Mouse (Mus musculus) stomach, embryonic 15.5 days (tissue): ENCODE measurements around the gene Scgb1b7. TPM values are rescaled to one million over a fixed set of nuclear protein-coding genes. Genes with fewer than 3 reads are reported as not detected.
"Not testable (repeated sequence)": the region's sequence is repeated elsewhere in the genome, so short reads cannot be mapped to it uniquely, and the experiment has no call there.

ENCODE experiments used
- ATAC-seq: fragments of 200-750 bp; cut with Nextera tagmentation; 2 replicates; pipeline ENCODE4 v1.8.0; 2017; ENCODE audit warnings: low read depth, moderate number of reproducible peaks, moderate TSS enrichment; ENCODE audit not compliant: insufficient read depth, low FRiP score
- H3K27ac ChIP-seq: fragments of 300-500 bp; sonication (generic); 2 replicates; pipeline ENCODE4 v1.5.1; 2015; ENCODE audit warnings: mild to moderate bottlenecking, inconsistent platforms
- H3K27me3 ChIP-seq: fragments of 300-500 bp; sonication (generic); replicated peaks from 2 replicates; pipeline ENCODE4 v1.6.1; 2015; ENCODE audit warnings: inconsistent platforms
- H3K36me3 ChIP-seq: fragments of 300-500 bp; sonication (generic); 2 replicates; pipeline ENCODE4 v1.6.1; 2015; ENCODE audit warnings: inconsistent platforms
- H3K4me1 ChIP-seq: fragments of 300-500 bp; sonication (generic); 2 replicates; pipeline ENCODE4 v1.6.1; 2015; ENCODE audit warnings: inconsistent platforms
- H3K4me2 ChIP-seq: fragments of 300-500 bp; sonication (generic); 2 replicates; pipeline ENCODE4 v1.6.1; 2015; ENCODE audit warnings: mild to moderate bottlenecking, inconsistent platforms
- H3K4me3 ChIP-seq: fragments of 300-500 bp; sonication (generic); replicated peaks from 2 replicates; pipeline ENCODE4 v1.5.1; 2015; ENCODE audit warnings: inconsistent platforms
- H3K9ac ChIP-seq: fragments of 300-500 bp; sonication (generic); 2 replicates; pipeline ENCODE4 v1.6.1; 2015; ENCODE audit warnings: inconsistent platforms
- H3K9me3 ChIP-seq: fragments of 300-500 bp; sonication (generic); 2 replicates; pipeline ENCODE4 v1.6.1; 2016; ENCODE audit warnings: inconsistent platforms
- WGBS: fragments of 180-500 bp; shearing (Covaris S2); methylation state at CpG from one replicate; pipeline ENCODE4 v1.1.7; 2015; 5-methylcytosine and 5-hydroxymethylcytosine counted together
- polyA plus RNA-seq: library from polyadenylated mRNA; unstranded; fragments of >200 nt; fragmentation: Nextera tagmentation; extraction: Ambion mirVana; gene quantifications from 2 replicates; pipeline ENCODE4 v1.2.1, GENCODE M21; 2015

The Scgb1b7 gene
- polyA plus RNA-seq = not detected in 2 replicates

DNA sequence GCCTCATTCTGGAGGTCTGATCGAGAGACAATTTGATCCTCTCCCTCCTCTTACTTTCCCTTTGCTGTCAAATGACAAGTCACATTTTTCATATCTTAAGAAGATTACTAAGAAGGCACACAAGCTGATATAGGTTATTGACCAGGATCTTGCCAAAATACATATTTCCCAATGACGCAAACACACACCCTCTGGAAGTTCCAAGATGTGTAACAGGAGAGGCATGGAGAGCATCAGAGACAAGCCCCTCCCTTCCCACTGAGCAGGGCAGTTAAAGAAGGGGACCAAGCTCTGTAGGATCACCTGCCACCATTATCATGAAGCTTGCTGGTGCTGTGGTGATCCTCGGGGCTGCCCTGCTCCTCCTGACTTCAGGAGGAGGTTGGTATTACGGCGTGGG lies at the start of gene Scgb1b7:
Scgb1b7 (plus strand) TSS at position 301 of the 400 bp plus-strand sequence.
- WGBS = 97% methylated on average over 4 of the region's 5 CpGs
- H3K4me2 ChIP-seq, H3K4me1 ChIP-seq, H3K27me3 ChIP-seq, H3K9ac ChIP-seq, H3K27ac ChIP-seq, ATAC-seq, H3K9me3 ChIP-seq, H3K36me3 ChIP-seq, H3K4me3 ChIP-seq: not testable (repeated sequence)

DNA sequence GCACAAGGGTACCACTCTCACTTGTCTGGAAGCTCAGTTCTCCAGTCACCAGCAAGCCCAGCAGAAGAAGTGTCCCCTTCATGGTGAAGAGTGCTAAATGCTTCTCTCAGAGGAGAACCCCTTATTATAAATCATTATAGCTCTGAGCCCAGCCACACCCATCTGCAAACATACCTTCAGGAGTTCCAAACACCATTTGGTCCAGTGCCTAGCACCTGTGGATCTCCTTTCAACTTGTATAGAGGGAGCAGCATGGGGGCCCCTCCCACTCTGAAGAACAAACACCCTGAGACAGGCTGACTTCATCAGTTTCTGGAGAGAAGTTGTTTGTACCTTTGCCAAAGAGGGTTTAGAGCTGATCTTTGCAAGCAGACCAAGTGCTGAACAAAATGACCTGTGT lies 6.8 kb upstream of the Scgb1b7 start, which contains the start of gene Scgb2b7:
Scgb2b7 (minus strand) TSS at position 101 of the 400 bp plus-strand sequence.
- H3K9me3 ChIP-seq, H3K36me3 ChIP-seq, ATAC-seq, H3K4me1 ChIP-seq, H3K9ac ChIP-seq, H3K4me2 ChIP-seq, H3K27ac ChIP-seq, H3K27me3 ChIP-seq, H3K4me3 ChIP-seq: not testable (repeated sequence)

Other genes starting within 250 kb of the Scgb1b7 start
- not detected in 2 replicates for gene Scgb2b7, start 6.9 kb upstream of the Scgb1b7 start, polyA plus RNA-seq